Mouse (Mus musculus) embryonic facial prominence, embryonic 14.5 days (tissue): ENCODE data around the gene Dcpp3. TPM values are rescaled to one million over a fixed set of nuclear protein-coding genes. Genes with fewer than 3 reads are reported as not detected.

Experiments used
- ATAC-seq: fragments of 200-750 bp; cut with Nextera tagmentation; 2 replicates; pipeline ENCODE4 v1.8.0; 2017; ENCODE audit warnings: low read depth, moderate number of reproducible peaks, moderate TSS enrichment
- DNase-seq: peaks from one replicate; pipeline ENCODE4 v3.0.0-alpha.2; 2015; ENCODE audit warnings: low spot score
- H3K27ac ChIP-seq: fragments of 300-500 bp; sonication (generic); replicated peaks from 2 replicates; pipeline ENCODE4 v1.5.1; 2014; ENCODE audit warnings: low read depth, mild to moderate bottlenecking, low read length, moderate library complexity
- H3K27me3 ChIP-seq: fragments of 300-500 bp; sonication (generic); replicated peaks from 2 replicates; pipeline ENCODE4 v1.6.1; 2014; ENCODE audit warnings: low read length; ENCODE audit not compliant: control insufficient read depth, insufficient read depth
- H3K36me3 ChIP-seq: fragments of 300-500 bp; sonication (generic); 2 replicates; pipeline ENCODE4 v1.6.1; 2014; ENCODE audit warnings: low read length, mixed read lengths; ENCODE audit not compliant: control insufficient read depth, insufficient read depth
- H3K4me1 ChIP-seq: fragments of 300-500 bp; sonication (generic); 2 replicates; pipeline ENCODE4 v1.6.1; 2014; ENCODE audit warnings: antibody characterized with exemption, low read length; ENCODE audit not compliant: control insufficient read depth, insufficient read depth
- H3K4me2 ChIP-seq: fragments of 300-500 bp; sonication (generic); 2 replicates; pipeline ENCODE4 v1.6.1; 2014; ENCODE audit warnings: low read depth, mild to moderate bottlenecking, low read length, moderate library complexity, mixed read lengths
- H3K4me3 ChIP-seq: fragments of 300-500 bp; sonication (generic); 2 replicates; pipeline ENCODE4 v1.5.1; 2014; ENCODE audit warnings: low read depth, mild to moderate bottlenecking, low read length
- H3K9ac ChIP-seq: fragments of 300-500 bp; sonication (generic); 2 replicates; pipeline ENCODE4 v1.6.1; 2014; ENCODE audit warnings: low read depth, mild to moderate bottlenecking, low read length, moderate library complexity, mixed read lengths
- H3K9me3 ChIP-seq: fragments of 300-500 bp; sonication (generic); 2 replicates; pipeline ENCODE4 v1.6.1; 2016; ENCODE audit warnings: low read length; ENCODE audit not compliant: control insufficient read depth
- WGBS: fragments of 180-500 bp; shearing (Covaris S2); extraction: QIAGEN DNeasy Blood & Tissue Kit; methylation state at CpG from one replicate; pipeline ENCODE4 v1.1.7; 2014; 5-methylcytosine and 5-hydroxymethylcytosine counted together
- polyA plus RNA-seq: library from polyadenylated mRNA; unstranded; fragments of >200 nt; fragmentation: Nextera tagmentation; extraction: Ambion mirVana; gene quantifications from 2 replicates; pipeline ENCODE4 v1.2.1, GENCODE M21; 2014

Dcpp3 gene
- polyA plus RNA-seq, 1 experiment from 2014 or later = 15.6 TPM

DNA sequence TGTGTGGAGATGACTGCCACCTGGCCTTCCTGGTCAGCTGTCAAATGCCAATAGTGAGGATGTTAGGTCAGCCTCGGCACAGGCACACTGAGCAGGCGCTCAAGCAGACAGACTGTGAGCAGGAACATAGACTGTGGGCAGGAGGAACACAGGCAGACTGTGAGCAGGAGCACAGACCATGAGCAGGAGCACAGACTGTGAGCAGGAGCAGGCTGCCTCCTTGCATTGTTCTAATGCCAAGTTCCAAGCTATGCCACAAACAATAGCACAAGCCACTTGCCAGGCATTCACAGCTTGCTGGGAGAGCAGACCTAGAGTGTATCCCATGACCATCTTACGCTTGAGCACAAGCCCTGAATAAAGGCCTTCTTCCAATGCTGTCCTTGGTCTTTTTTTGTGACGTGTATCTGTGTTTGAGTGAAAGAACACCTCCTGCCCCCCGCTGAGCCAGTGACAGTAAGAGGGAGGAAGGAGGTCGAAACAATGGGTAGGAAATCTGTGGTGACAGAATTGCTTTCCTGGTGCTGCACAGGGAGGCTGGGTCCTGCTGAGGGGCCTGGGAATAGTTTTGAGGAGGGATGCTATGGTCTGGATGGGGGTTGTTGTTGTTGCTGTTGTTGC lies 48.7 kb downstream of the Dcpp3 start:
- Histone ChIP-seq H3K4me2 (no peak overlapping the region), H3K4me3 (no peak overlapping the region), H3K4me1 (no peaks in the 10 kb centered on the region), H3K36me3 (no peaks in the 10 kb centered on the region), H3K27ac (no peak overlapping the region), H3K9me3 (no peaks in the 10 kb centered on the region), H3K9ac (no peak overlapping the region), H3K27me3 (no peaks in the 10 kb centered on the region)
- no peak for ATAC-seq
- DNase-seq = no peak
- 38% methylated on average over 6 of the region's 6 CpGs for WGBS

DNA sequence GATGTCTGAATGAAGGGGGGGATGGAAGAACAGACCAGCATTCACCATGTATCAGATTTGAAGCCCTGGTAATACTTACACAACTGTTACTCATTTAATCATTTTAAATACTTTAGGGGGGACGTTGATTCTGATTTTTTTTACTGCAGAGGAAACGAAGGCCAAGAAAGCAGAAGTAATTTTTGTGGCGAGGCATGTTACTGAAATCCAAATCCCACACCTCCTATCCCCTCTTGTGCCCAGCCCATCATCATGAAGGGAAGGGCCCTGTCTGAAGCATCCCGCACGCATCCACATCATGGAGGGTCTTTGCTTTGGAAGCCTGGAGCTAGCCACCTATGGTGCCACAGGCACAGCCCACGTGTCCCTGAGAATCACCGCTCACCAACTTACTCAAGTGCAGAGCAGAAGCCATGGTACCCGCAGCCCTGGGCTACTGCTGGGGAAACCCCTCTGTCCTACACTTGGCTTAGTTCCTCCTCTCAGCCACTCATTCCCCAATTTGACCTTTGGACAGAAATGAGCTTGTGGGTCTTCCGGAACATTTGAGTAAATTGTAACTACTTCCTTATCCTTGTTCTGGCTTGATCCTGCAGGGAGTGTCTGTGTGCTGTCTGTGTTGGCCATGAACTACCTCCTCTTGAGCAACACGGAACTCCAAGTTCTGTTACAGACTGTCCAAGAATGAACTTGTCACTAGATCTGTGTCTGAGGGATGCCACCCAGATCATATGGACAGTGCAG lies 49.6 kb downstream of the Dcpp3 start:
- Histone ChIP-seq H3K4me3 (no peak overlapping the region), H3K27ac (no peak overlapping the region), H3K27me3 (no peaks in the 10 kb centered on the region), H3K9me3 (no peaks in the 10 kb centered on the region), H3K9ac (no peak overlapping the region), H3K36me3 (no peaks in the 10 kb centered on the region), H3K4me1 (no peaks in the 10 kb centered on the region), H3K4me2 (no peak overlapping the region)
- 78% methylated on average over 10 of the region's 10 CpGs for WGBS
- ATAC-seq (no peak), DNase-seq (no peak)

DNA sequence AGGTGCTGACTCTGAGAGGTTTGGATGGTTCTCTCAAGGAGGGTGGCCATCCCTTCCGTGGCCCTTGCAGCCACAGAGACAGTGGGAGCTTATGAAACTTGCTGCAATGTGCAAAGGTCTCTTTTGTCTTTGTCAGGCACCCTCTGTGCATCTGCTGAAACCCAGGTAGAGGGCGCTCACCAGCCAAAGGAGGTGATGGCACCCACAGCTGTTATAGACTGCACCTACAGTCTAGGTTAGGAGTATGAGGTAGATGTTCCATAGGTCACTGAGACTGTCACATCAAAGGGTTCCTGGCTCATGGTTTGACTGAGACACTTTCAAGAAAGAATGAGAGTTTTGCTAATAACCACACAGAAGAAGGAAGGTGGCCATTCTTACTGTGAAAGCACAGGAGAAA lies 51.5 kb downstream of the Dcpp3 start:
- no peak overlapping the region for H3K9ac ChIP-seq
- 61% methylated on average over 2 of the region's 2 CpGs for WGBS
- no peaks in the 10 kb centered on the region for H3K4me1 ChIP-seq
- ATAC-seq (no peak), DNase-seq (no peak)
- H3K27me3 ChIP-seq = no peaks in the 10 kb centered on the region
- H3K36me3 ChIP-seq = no peaks in the 10 kb centered on the region
- no peak overlapping the region for H3K4me2 ChIP-seq
- no peaks in the 10 kb centered on the region for H3K9me3 ChIP-seq
- H3K4me3 ChIP-seq = no peak overlapping the region
- H3K27ac ChIP-seq = no peak overlapping the region

Other genes starting within 250 kb of the Dcpp3 start
- 94.8 and 107 TPM in 2 replicates for gene Hcfc1r1, start 243.9 kb upstream of the Dcpp3 start, polyA plus RNA-seq
- gene Thoc6, start 243.6 kb upstream of the Dcpp3 start, polyA plus RNA-seq = 35.1 and 38.1 TPM in 2 replicates
- gene Tnfrsf12a, start 240.0 kb upstream of the Dcpp3 start, polyA plus RNA-seq = 23.3 and 30.7 TPM in 2 replicates
- 17.0 and 22.6 TPM in 2 replicates for gene Cldn6, start 238.2 kb upstream of the Dcpp3 start, polyA plus RNA-seq
- 14.6 and 17.9 TPM in 2 replicates for gene Cldn9, start 233.4 kb upstream of the Dcpp3 start, polyA plus RNA-seq
- 1.6 and 2.8 TPM in 2 replicates for gene 1520401A03Rik, start 194.7 kb upstream of the Dcpp3 start, polyA plus RNA-seq
- gene Pkmyt1, start 191.1 kb upstream of the Dcpp3 start, polyA plus RNA-seq = 39.6 and 40.3 TPM in 2 replicates
- gene Paqr4, start 176.6 kb upstream of the Dcpp3 start, polyA plus RNA-seq = 20.9 and 22.9 TPM in 2 replicates
- gene Kremen2, start 171.6 kb upstream of the Dcpp3 start, polyA plus RNA-seq = 12.9 and 21.2 TPM in 2 replicates
- 62.9 and 74.7 TPM in 2 replicates for gene Flywch1, start 145.9 kb upstream of the Dcpp3 start, polyA plus RNA-seq
- gene Flywch2, start 131.4 kb upstream of the Dcpp3 start, polyA plus RNA-seq = 27.0 and 33.9 TPM in 2 replicates
- 320 and 345 TPM in 2 replicates for gene Srrm2, start 126.9 kb upstream of the Dcpp3 start, polyA plus RNA-seq
- gene Elob, start 88.3 kb upstream of the Dcpp3 start, polyA plus RNA-seq = 1,099 and 1,112 TPM in 2 replicates
- gene Prss33, start 81.4 kb upstream of the Dcpp3 start, polyA plus RNA-seq = 0.77 and 0.88 TPM in 2 replicates
- 0.25 TPM in 1 of 2 replicates, not detected in the other for gene Prss32, start 73.6 kb upstream of the Dcpp3 start, polyA plus RNA-seq
- 0.64 and 1.1 TPM in 2 replicates for gene Prss41, start 73.3 kb upstream of the Dcpp3 start, polyA plus RNA-seq
- gene Prss21, start 49.4 kb upstream of the Dcpp3 start, polyA plus RNA-seq = not detected in 2 replicates
- gene Dcpp1, start 36.6 kb upstream of the Dcpp3 start, polyA plus RNA-seq = 2.3 and 6.8 TPM in 2 replicates
- gene Dcpp2, start 36.6 kb upstream of the Dcpp3 start, polyA plus RNA-seq = not detected in 2 replicates
- not detected in 2 replicates for gene Sbp, start 24.2 kb downstream of the Dcpp3 start, polyA plus RNA-seq
- not detected in 2 replicates for gene Sbpl, start 37.8 kb downstream of the Dcpp3 start, polyA plus RNA-seq
- not detected in 2 replicates for gene Prss30, start 63.1 kb downstream of the Dcpp3 start, polyA plus RNA-seq
- 0.50 and 0.56 TPM in 2 replicates for gene Prss22, start 80.6 kb downstream of the Dcpp3 start, polyA plus RNA-seq
- 0.60 and 1.0 TPM in 2 replicates for gene Prss27, start 120.7 kb downstream of the Dcpp3 start, polyA plus RNA-seq
- gene Kctd5, start 156.0 kb downstream of the Dcpp3 start, polyA plus RNA-seq = 56.3 and 57.6 TPM in 2 replicates
- 40.6 and 46.3 TPM in 2 replicates for gene Pdpk1, start 233.5 kb downstream of the Dcpp3 start, polyA plus RNA-seq
- gene Amdhd2, start 246.3 kb downstream of the Dcpp3 start, polyA plus RNA-seq = 28.3 and 33.3 TPM in 2 replicates